Mouse (Mus musculus) A20 (cell line): ENCODE data around the gene Faf2.

Experiments used
- DNase-seq: peaks from one replicate; pipeline ENCODE4 v3.0.0-alpha.2; 2011; ENCODE audit warnings: low read depth, low spot score

Faf2 gene

GRCm38 (mm10) chr13:54710866-54711265 lies 89.3 kb downstream of the Faf2 start:
- no peak for DNase-seq
